Mouse (Mus musculus): ENCODE measurements around the gene Dbnl.
A peak's percentile ranks its signal among the peaks of the same experiment; 100 is the strongest.

Gene Dbnl

DNA sequence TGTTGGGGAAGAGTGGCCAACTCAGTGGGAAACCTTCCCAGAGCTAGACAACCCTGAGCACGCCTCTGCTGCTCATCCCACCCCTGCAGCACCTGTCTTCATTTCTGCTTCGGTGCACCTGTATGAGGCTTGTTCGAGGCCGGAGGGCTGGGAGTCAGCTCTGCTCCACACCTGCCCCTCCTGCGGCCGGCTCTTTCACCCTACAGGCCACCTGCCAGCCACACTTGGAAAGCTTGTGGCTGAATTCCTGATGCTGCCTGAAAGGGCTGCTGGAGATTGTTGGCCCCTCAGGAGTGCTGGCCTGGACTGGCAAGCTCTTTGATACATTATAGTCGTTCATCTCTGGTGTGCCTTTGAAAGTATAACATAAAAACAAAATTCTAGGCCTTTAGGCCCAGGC, 52.1 kb downstream of the Dbnl start:
- no peak for DNase-seq

DNA sequence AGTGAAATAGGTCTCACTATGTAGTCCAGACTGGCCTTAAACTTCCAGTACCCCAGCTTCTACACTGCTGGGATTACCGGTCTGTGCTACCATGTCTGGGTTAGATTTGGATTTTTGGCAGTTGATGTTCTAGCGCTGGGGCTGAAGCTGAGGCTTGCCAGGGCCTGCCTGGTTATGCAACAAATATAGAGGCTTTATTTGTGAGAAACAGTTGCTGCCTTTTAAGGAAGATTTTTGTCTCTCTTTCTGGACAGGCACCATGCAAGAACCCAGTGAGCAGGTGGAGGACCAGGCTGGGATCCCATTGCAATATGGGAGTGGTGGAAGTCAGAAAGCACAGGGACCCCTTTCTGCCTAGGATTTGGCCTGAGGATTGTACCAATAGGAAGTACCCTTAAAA, 53.5 kb downstream of the Dbnl start:
- no peak for DNase-seq

DNA sequence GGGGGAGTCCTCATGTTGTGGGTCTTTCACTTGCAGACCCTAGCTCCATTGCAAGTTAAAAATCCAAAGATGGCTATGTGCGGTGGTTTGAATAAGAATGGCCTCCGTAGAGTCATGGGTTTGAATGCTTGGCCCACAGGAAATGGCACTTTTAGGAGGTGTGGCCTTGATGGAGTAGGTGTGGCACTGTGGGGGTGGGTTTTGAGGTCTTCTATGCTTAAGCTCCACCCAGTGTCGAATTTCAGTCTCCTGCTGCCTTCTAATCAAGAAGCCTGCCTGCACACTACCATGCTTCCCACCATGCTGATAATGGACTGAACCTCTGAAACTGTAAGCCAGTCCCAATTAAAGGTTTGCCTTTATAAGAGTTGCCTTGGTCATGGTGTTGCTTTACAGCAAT, 54.8 kb downstream of the Dbnl start:
- no peak for DNase-seq

DNA sequence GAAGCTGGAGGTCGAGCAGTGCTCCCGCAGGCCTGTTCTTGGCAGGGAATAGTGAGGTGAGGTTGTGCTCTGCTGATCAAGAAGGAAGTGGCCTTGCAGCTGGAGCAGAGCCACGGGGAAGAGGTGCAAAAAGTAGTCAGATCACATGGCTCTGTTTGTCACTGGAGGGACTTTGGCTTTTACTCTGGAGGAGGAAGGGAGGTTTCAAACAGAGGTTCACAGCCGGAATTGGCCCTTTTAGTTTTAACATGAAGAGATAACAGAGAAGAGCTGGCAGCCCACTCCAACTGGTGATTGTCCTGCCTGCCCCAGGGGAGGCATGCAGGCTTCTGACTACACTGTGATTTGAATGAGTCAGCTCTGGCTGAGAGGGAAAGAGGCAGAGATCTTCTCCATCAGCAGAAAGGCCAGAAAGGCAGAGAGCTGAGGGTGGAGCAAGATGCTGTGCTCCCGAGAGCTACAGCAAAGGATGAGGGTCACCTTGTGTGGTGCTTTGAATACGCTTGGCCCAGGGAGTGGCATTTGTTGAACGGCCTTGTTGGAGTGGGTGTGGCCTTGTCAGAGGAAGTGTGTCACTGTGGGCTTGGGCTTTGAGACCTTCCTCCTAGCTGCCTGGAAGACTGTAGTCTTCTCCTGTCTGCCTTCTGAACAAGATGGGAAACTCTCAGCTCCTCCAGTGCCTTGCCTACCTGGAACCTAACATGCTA, 58.5 kb downstream of the Dbnl start:
- no peak for DNase-seq

GRCm38 (mm10) chr11:5848741-5849140, 60.5 kb downstream of the Dbnl start:
- DNase-seq: no peak

DNA sequence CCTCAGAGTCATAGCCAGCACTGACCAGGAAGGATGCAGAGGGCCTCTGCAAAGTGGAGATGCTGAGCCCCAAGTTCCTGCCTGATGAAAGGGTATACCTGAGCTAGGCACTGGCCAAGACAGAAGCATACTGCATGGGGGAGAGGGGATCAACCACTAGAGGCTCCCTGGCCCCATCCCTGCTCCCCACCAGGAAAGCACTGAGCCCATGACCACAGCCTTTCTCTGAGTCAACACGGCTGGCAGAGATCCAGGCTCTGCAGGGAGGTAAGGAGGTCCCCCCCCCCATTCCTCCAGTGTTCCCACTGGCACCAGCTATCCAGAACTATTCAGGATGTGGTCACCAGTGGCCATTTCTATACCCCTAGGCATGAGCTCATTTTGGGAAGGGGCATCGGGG, 61.0 kb downstream of the Dbnl start:
- DNase-seq: no peak

DNA sequence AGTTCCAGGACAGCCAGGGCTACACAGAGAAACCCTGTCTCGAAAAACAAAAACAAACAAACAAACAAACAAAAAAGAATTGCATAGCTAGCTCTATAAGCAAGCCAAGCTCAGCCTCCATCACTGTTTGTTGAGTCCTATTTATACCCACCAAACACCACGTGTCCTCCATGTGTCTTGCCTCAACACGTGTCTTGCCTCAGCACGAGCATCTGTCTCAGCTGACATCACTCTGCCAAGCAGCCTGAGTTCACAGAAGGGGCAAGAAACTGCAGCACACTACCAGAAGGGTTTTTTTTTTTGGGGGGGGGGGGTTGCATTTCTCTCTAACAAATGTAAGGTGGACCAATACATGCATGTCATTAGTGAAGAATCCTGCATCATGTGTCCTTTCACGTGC, 62.2 kb downstream of the Dbnl start:
- DNase-seq: peak in 1 of 2 experiments; percentile 37

Measured in thymus, adult 18-20 months (tissue).